Mouse (Mus musculus) spleen, adult 2 months (tissue): Measurements from ENCODE around the gene Cep89.

Experiments
- CTCF ChIP-seq: fragments of 200-500 bp; IDR thresholded peaks from 2 replicates; pipeline ENCODE4 v1.5.1; 2011; ENCODE audit warnings: mild to moderate bottlenecking, inconsistent platforms; ENCODE audit not compliant: insufficient read depth, insufficient read length, insufficient replicate concordance; ENCODE audit errors: extremely low read depth
- POLR2A ChIP-seq: fragments of 200-500 bp; IDR thresholded peaks from 2 replicates; pipeline ENCODE4 v1.6.1; 2011; ENCODE audit warnings: low read depth, low read length, inconsistent platforms

DNA sequence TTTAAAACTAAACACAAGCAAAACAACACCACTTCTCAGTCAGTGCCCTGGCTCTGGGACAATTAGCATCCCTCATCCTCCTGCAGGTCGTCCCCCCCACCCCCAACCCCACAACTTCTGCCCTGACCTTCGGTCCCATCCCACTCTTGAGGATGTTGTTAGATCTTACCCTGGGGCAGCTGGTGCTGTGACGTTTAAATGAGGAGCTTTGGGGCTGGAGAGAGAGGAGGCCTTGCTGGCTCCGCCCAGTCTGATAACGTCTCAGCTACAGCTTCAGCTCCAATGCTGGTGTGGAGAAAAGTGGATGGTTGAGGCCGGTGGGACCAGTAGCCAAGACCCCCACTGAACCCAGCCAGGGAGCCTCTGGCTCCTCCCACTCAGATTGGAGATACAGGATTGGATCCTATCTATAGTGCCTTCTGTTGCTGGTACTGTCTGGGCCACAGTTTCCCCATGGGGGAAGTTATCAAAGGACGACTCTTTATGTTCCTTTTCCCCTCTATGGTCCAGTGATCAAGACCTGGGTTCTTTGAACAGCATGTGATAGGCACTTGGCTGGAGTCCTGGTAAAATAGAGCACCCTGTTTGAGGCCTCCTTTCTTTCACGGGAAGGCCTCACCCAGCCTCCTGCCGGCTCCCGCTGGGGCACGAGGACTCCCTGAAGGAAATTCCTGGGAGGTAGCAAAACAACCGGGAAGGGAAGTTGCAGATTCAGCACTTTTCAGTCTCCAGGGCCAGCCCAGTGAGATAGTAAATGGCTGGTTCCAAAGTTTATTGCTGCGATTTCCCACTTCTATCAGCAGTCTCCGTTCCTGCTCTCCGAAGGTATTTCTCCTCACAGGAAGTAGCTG lies 51.4 kb downstream of the Cep89 start, which contains the start of gene Slc7a9:
- TF ChIP-seq CTCF (no peak), POLR2A (no peak)
